Mouse (Mus musculus) cerebellum, adult 2 months (tissue): ENCODE measurements at regions not wholly inside any gene's neighbourhood (a gene's known extent, or its start where the extent isn't known, plus 50 kb on each side); places are given as distances from the start of the nearest gene placed in this dataset.
A peak's percentile ranks its signal among the peaks of the same experiment; 100 is the strongest.

Source experiments
- DNase-seq, 2 experiments: peaks; one replicate each; pipeline ENCODE4 v3.0.0; 2021
- H3K27ac ChIP-seq: fragments of 200-500 bp; 2 replicates; pipeline ENCODE4 v1.5.1; 2012; ENCODE audit warnings: low read length, control low read depth, inconsistent platforms; ENCODE audit not compliant: insufficient read depth
- H3K27me3 ChIP-seq: fragments of 200-500 bp; 2 replicates; pipeline ENCODE4 v1.6.1; 2012; ENCODE audit warnings: inconsistent platforms, mild to moderate bottlenecking, low read length, moderate library complexity; ENCODE audit not compliant: control insufficient read depth, insufficient read depth
- H3K4me1 ChIP-seq: fragments of 200-500 bp; 2 replicates; pipeline ENCODE4 v1.6.1; 2011; ENCODE audit warnings: low read length; ENCODE audit not compliant: control insufficient read depth, insufficient read depth
- H3K4me3 ChIP-seq: fragments of 200-500 bp; replicated peaks from 2 replicates; pipeline ENCODE3; 2011; ENCODE audit warnings: mild to moderate bottlenecking, low read depth, low read length, control low read depth; ENCODE audit not compliant: insufficient read depth
- CTCF ChIP-seq: fragments of 200-500 bp; IDR thresholded peaks from 2 replicates; pipeline ENCODE4 v1.5.1; 2011; ENCODE audit warnings: low read depth, mild to moderate bottlenecking, control low read depth, low read length, moderate library complexity, borderline replicate concordance; ENCODE audit not compliant: insufficient read depth
- POLR2A ChIP-seq: fragments of 200-500 bp; IDR thresholded peaks from 2 replicates; pipeline ENCODE4 v1.6.1; 2011; ENCODE audit warnings: low read length, control low read depth, borderline replicate concordance; ENCODE audit not compliant: insufficient read depth
- WGBS: fragments of 180-500 bp; shearing (Covaris S2); methylation state at CpG from one replicate; pipeline ENCODE4 v1.1.7; 2018; 5-methylcytosine and 5-hydroxymethylcytosine counted together

GRCm38 (mm10) chr14:91027054-91027453, 2555.9 kb upstream of the Pcdh20 start:
- 95% methylated on average over 1 of the region's 1 CpGs for WGBS
- no peaks in the 10 kb centered on the region for H3K27me3 ChIP-seq

GRCm38 (mm10) chr14:91020099-91020498, 2548.9 kb upstream of the Pcdh20 start:
- Histone ChIP-seq H3K4me1 (no peaks in the 10 kb centered on the region), H3K4me3 (no peak overlapping the region), H3K27ac (no peak overlapping the region), H3K27me3 (no peaks in the 10 kb centered on the region)
- no peak for TF ChIP-seq CTCF
- no peak for TF ChIP-seq POLR2A
- WGBS, result 96% methylated on average over 1 of the region's 1 CpGs
- DNase-seq, result no peak

More at GRCm38 (mm10) chr14:91027054-91027453, 2555.9 kb upstream of the Pcdh20 start:
- H3K27ac ChIP-seq, result no peak overlapping the region
- no peak overlapping the region for H3K4me3 ChIP-seq
- H3K4me1 ChIP-seq, result no peaks in the 10 kb centered on the region
- no peak for DNase-seq
- TF ChIP-seq CTCF, result no peak
- TF ChIP-seq POLR2A, result no peak

GRCm38 (mm10) chr14:91014712-91015111, 2543.5 kb upstream of the Pcdh20 start:
- Histone ChIP-seq H3K4me3 (no peak overlapping the region), H3K4me1 (no peaks in the 10 kb centered on the region), H3K27me3 (no peaks in the 10 kb centered on the region), H3K27ac (no peak overlapping the region)
- peak in 1 of 2 experiments; percentile 8 for DNase-seq
- 59% methylated on average over 1 of the region's 1 CpGs for whole genome bisulfite sequencing
- TF ChIP-seq CTCF, result peak; percentile 56; the same call in 1 of the 2 replicates
- TF ChIP-seq POLR2A, result no peak
